8 mouse cellular contexts compared by ENCODE assay signal in the genomic region with DNA sequence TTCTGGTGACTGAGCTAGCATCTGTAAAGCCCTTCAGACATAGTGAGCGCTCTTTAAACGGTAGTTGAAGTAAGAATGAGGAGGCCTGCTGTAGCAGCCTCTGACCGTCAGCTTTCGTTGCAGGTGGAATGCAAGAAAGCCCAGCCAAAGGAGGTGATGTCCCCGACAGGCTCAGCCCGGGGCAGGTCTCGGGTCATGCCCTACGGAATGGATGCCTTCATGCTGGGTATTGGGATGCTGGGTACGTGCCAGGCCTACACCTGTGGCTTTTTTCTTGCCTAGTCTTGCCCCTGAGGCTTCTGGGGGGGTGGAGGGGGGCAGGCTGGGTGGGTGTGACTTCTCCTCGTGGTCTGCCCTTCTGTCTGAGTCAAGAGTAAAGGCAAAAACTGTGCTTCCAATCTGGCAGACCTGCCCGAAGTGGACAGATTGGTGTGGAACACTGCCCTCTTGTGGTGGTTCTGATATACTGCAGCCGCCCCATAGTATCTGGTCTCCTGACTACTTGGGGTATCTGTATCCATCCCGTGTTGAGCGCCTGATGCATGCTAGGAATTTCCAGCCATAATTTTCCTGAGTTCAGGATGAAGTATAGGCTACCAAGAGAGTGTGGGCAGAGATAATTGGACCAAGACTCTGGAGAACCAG. TPM values are rescaled to one million over a fixed set of nuclear protein-coding genes. Genes with fewer than 3 reads are reported as not detected.
DNase-seq lines count a peak whose midpoint lies in the region; ATAC-seq and TF ChIP-seq lines count a peak whose summit lies in the region.

No protein-coding gene starts in this region.

- peaks cover 14% of the 10 kb centered on the region for H3K4me1 ChIP-seq in heart, embryonic 12.5 days (replicated peaks)
- H3K4me1 ChIP-seq in limb, embryonic 11.5 days (ENCODE audit: control insufficient read depth, insufficient read depth, low read length), result peaks cover 33% of the 10 kb centered on the region
- H3K4me1 ChIP-seq in stomach, embryonic 15.5 days, result peaks cover 8% of the 10 kb centered on the region

- H3K27me3 ChIP-seq in heart, embryonic 12.5 days (replicated peaks), result no peaks in the 10 kb centered on the region
- no peaks in the 10 kb centered on the region for H3K27me3 ChIP-seq in limb, embryonic 11.5 days (ENCODE audit: control insufficient read depth, insufficient read depth, low read length)
- H3K27me3 ChIP-seq in stomach, embryonic 15.5 days (replicated peaks), result no peaks in the 10 kb centered on the region

- H3K36me3 ChIP-seq in heart, embryonic 12.5 days, result peaks cover 27% of the 10 kb centered on the region
- peaks cover 32% of the 10 kb centered on the region for H3K36me3 ChIP-seq in limb, embryonic 11.5 days (ENCODE audit: control insufficient read depth, insufficient read depth, low read length)
- H3K36me3 ChIP-seq in stomach, embryonic 15.5 days, result peaks cover 14% of the 10 kb centered on the region

- intact Hi-C loops in gastrocnemius, adult 2 months (cut with DNase I), result loop anchor here (1.0 kb wide), 1 partner anchor 82 kb away; no protein-coding TSS in a partner anchor

- DNase-seq in heart, adult 18-20 months, result peak; percentile 61 to 82
- peak; percentile 70 to 87 for DNase-seq in cerebellum, postnatal 4 days (ENCODE audit: low spot score in 2 of 2)
- DNase-seq in gastrocnemius, adult 2 months, result peak; percentile 71
- peak; percentile 76 for DNase-seq in kidney, adult 9 months
- DNase-seq in limb, embryonic 11.5 days (ENCODE audit: low spot score), result peak; percentile 87
- DNase-seq in naive thymus-derived CD4-positive, alpha-beta T cell, adult 2 months (ENCODE audit: low read depth), result peak; percentile 77

- no peak overlapping the region for H3K4me2 ChIP-seq in heart, embryonic 12.5 days
- H3K4me2 ChIP-seq in limb, embryonic 11.5 days (ENCODE audit: low read depth, severe bottlenecking), result no peak overlapping the region
- no peak overlapping the region for H3K4me2 ChIP-seq in stomach, embryonic 15.5 days

- peak; percentile 95 for TF ChIP-seq CTCF in gastrocnemius, adult 2 months (IDR thresholded peaks at IDR 0.05)

- H3K4me3 ChIP-seq in heart, embryonic 12.5 days, result no peak overlapping the region
- H3K4me3 ChIP-seq in gastrocnemius, adult 2 months, result no peak overlapping the region
- no peak overlapping the region for H3K4me3 ChIP-seq in limb, embryonic 11.5 days (ENCODE audit: low read depth, low read length)
- no peak overlapping the region for H3K4me3 ChIP-seq in stomach, embryonic 15.5 days (replicated peaks)

- ATAC-seq in heart, embryonic 12.5 days (ENCODE audit: insufficient number of reproducible peaks, low FRiP score), result no peak
- ATAC-seq in limb, embryonic 11.5 days (ENCODE audit: insufficient number of reproducible peaks, low FRiP score, low TSS enrichment, low read depth), result no peak
- ATAC-seq in stomach, embryonic 15.5 days (ENCODE audit: insufficient read depth, low FRiP score, low read depth), result no peak

- no peak overlapping the region for H3K27ac ChIP-seq in heart, embryonic 12.5 days (ENCODE audit: poor library complexity, severe bottlenecking)
- no peak overlapping the region for H3K27ac ChIP-seq in gastrocnemius, adult 2 months
- H3K27ac ChIP-seq in limb, embryonic 11.5 days (replicated peaks; ENCODE audit: low read depth, low read length), result no peak overlapping the region
- 0 out of 2 replicates have a peak overlapping the region, but pooled peaks have one; percentile 13 for H3K27ac ChIP-seq in stomach, embryonic 15.5 days

- no peaks in the 10 kb centered on the region for H3K9me3 ChIP-seq in heart, embryonic 12.5 days (replicated peaks)
- H3K9me3 ChIP-seq in limb, embryonic 11.5 days (ENCODE audit: control insufficient read depth, low read length), result no peaks in the 10 kb centered on the region
- no peaks in the 10 kb centered on the region for H3K9me3 ChIP-seq in stomach, embryonic 15.5 days

- 45% methylated on average over 14 of the region's 14 CpGs for WGBS in heart, embryonic 12.5 days
- WGBS in limb, embryonic 11.5 days, result 41% methylated on average over 14 of the region's 14 CpGs
- WGBS in stomach, embryonic 15.5 days, result 41% methylated on average over 14 of the region's 14 CpGs

- H3K9ac ChIP-seq in heart, embryonic 12.5 days, result no peak overlapping the region
- no peak overlapping the region for H3K9ac ChIP-seq in limb, embryonic 11.5 days (ENCODE audit: low read length)
- H3K9ac ChIP-seq in stomach, embryonic 15.5 days, result no peak overlapping the region

RNA-seq across cellular contexts. Expression of gene Msi1, which starts 11.9 kb away (rescaled TPM):
- under 1 TPM; 0.40 to 0.67 TPM for total RNA-seq in heart, adult 18-20 months (2021)
- 6.7 and 6.8 TPM in 2 replicates for polyA plus RNA-seq in heart, embryonic 12.5 days (2016; fragmentation: Nextera tagmentation; extraction: Ambion mirVana)
- total RNA-seq in gastrocnemius, adult 2 months (2021), result under 1 TPM in 1 of 2 experiments, not detected in 1; 0.61 TPM
- polyA plus RNA-seq in limb, embryonic 11.5 days (2014; fragmentation: Nextera tagmentation; extraction: Ambion mirVana), result 45.9 and 48.3 TPM in 2 replicates
- 8.0 and 8.3 TPM in 2 replicates for polyA plus RNA-seq in stomach, embryonic 15.5 days (2015; fragmentation: Nextera tagmentation; extraction: Ambion mirVana)

RNA-seq across cellular contexts. Expression of gene Pla2g1b, which starts 24.7 kb away (rescaled TPM):
- total RNA-seq in heart, adult 18-20 months (2021), result not detected
- polyA plus RNA-seq in heart, embryonic 12.5 days (2016; fragmentation: Nextera tagmentation; extraction: Ambion mirVana), result 0.72 and 1.3 TPM in 2 replicates
- not detected for total RNA-seq in gastrocnemius, adult 2 months (2021)
- polyA plus RNA-seq in limb, embryonic 11.5 days (2014; fragmentation: Nextera tagmentation; extraction: Ambion mirVana), result not detected in 2 replicates
- polyA plus RNA-seq in stomach, embryonic 15.5 days (2015; fragmentation: Nextera tagmentation; extraction: Ambion mirVana), result 12.0 and 15.4 TPM in 2 replicates

RNA-seq across cellular contexts. Expression of gene Sirt4, which starts 43.2 kb away (rescaled TPM):
- total RNA-seq in heart, adult 18-20 months (2021), result 10 to 100 TPM; 13.6 to 19.5 TPM
- 14.7 and 18.0 TPM in 2 replicates for polyA plus RNA-seq in heart, embryonic 12.5 days (2016; fragmentation: Nextera tagmentation; extraction: Ambion mirVana)
- 10 to 100 TPM; 10.9 to 17.3 TPM for total RNA-seq in gastrocnemius, adult 2 months (2021)
- 19.2 and 19.7 TPM in 2 replicates for polyA plus RNA-seq in limb, embryonic 11.5 days (2014; fragmentation: Nextera tagmentation; extraction: Ambion mirVana)
- 21.7 and 26.6 TPM in 2 replicates for polyA plus RNA-seq in stomach, embryonic 15.5 days (2015; fragmentation: Nextera tagmentation; extraction: Ambion mirVana)
